Mouse (Mus musculus) thymus, adult 2 months (tissue): ENCODE data around the gene Krt222. TPM values are rescaled to one million over a fixed set of nuclear protein-coding genes. Genes with fewer than 3 reads are reported as not detected.

Experiments used
- DNase-seq: peaks from one replicate; pipeline ENCODE4 v3.0.0; 2021
- H3K27ac ChIP-seq: fragments of 200-500 bp; 2 replicates; pipeline ENCODE4 v1.5.1; 2012; ENCODE audit warnings: low read length, control low read depth; ENCODE audit not compliant: control insufficient read depth, insufficient read depth
- H3K27me3 ChIP-seq: fragments of 200-500 bp; 2 replicates; pipeline ENCODE4 v1.6.1; 2012; ENCODE audit warnings: mild to moderate bottlenecking, low read length, moderate library complexity, mixed read lengths; ENCODE audit not compliant: control insufficient read depth, insufficient read depth
- H3K36me3 ChIP-seq: fragments of 200-500 bp; 2 replicates; pipeline ENCODE4 v1.6.1; 2012; ENCODE audit warnings: mild to moderate bottlenecking, low read length, moderate library complexity; ENCODE audit not compliant: control insufficient read depth, insufficient read depth
- H3K4me1 ChIP-seq: fragments of 200-500 bp; replicated peaks from 2 replicates; pipeline ENCODE4 v1.6.1; 2012; ENCODE audit warnings: low read length; ENCODE audit not compliant: control insufficient read depth, insufficient read depth
- H3K4me3 ChIP-seq: fragments of 200-500 bp; 2 replicates; pipeline ENCODE4 v1.5.1; 2012; ENCODE audit warnings: mild to moderate bottlenecking, low read length, control low read depth, moderate library complexity; ENCODE audit not compliant: control insufficient read depth, insufficient read depth
- CTCF ChIP-seq: fragments of 200-500 bp; IDR thresholded peaks from 2 replicates; pipeline ENCODE4 v1.5.1; 2012; ENCODE audit warnings: mild to moderate bottlenecking, control low read depth, low read length, moderate library complexity, borderline replicate concordance; ENCODE audit not compliant: control insufficient read depth, poor library complexity, insufficient read depth; ENCODE audit errors: extremely low read depth
- POLR2A ChIP-seq: fragments of 200-500 bp; IDR thresholded peaks from 2 replicates; pipeline ENCODE4 v1.6.1; 2012; ENCODE audit warnings: mild to moderate bottlenecking, low read length, control low read depth, moderate library complexity; ENCODE audit not compliant: control insufficient read depth, poor library complexity, insufficient read depth; ENCODE audit errors: extremely low read depth
- WGBS: fragments of 180-500 bp; shearing (Covaris S2); methylation state at CpG from one replicate; pipeline ENCODE4 v1.1.7; 2018; 5-methylcytosine and 5-hydroxymethylcytosine counted together
- polyA plus RNA-seq: library from polyadenylated mRNA; depleted of rRNA; stranded (reverse); fragments of >200 nt; gene quantifications from 2 replicates; pipeline ENCODE4 v1.2.3, GENCODE M21; 2012

Krt222 gene
- polyA plus RNA-seq, 1 experiment, result 0.40 TPM

GRCm38 (mm10) chr11:99226298-99226697, 17.6 kb downstream of the Krt222 start:
- H3K4me1 ChIP-seq, result peaks cover 4% of the 10 kb centered on the region
- peaks cover 62% of the 10 kb centered on the region for H3K36me3 ChIP-seq
- no peaks in the 10 kb centered on the region for H3K27me3 ChIP-seq
- no peak overlapping the region for H3K4me3 ChIP-seq
- H3K27ac ChIP-seq, result no peak overlapping the region
- WGBS, result 97% methylated on average over 5 of the region's 5 CpGs
- no peak for TF ChIP-seq CTCF
- no peak for TF ChIP-seq POLR2A
- no peak for DNase-seq

DNA sequence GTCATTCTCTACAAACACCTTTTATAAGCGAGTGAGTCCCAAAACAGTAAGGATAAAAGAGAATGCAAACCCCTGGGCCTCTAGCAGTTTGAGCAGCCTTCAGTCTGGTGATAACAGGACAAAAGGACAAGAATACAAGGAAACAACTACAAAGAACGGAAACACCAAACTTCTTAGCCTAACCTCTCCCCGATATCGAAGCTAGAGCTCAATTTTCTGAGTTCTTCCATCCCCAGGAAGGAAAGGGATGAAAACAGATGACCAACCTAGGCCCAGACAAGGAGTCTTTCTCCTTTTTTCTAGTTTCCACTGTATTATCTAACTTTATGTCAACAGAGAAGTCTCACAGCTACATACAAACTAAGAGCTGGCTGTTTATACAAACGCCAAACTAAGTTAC, 20.6 kb downstream of the Krt222 start:
- TF ChIP-seq POLR2A (no peak), CTCF (no peak)
- Histone ChIP-seq H3K27ac (no peak overlapping the region), H3K27me3 (no peaks in the 10 kb centered on the region), H3K36me3 (peaks cover 92% of the 10 kb centered on the region), H3K4me3 (no peak overlapping the region), H3K4me1 (no peaks in the 10 kb centered on the region)
- 93% methylated on average over 5 of the region's 5 CpGs for WGBS
- DNase-seq, result no peak

DNA sequence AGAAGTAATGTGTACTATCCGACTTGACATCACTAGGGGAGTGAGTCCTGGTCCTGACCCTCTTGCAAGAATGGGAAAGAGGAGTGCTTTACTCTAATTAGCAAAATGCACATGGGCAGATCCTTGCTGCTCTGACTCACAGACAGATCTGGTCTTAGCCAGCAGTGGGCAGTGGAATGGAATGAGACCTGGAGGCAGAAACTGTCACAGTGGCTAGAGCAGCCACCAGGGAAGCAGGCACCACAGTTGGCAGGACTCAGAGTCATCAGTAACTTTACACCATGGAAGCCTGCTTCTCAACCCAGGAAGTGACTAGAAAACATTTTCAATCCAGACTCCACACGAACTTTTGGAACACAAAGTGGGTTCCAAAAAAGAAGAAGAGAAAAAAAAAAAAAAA, 22.1 kb downstream of the Krt222 start:
- DNase-seq, result no peak
- no peaks in the 10 kb centered on the region for H3K27me3 ChIP-seq
- no peak overlapping the region for H3K4me3 ChIP-seq
- no peaks in the 10 kb centered on the region for H3K4me1 ChIP-seq
- H3K27ac ChIP-seq, result no peak overlapping the region
- WGBS, result 86% methylated on average over 2 of the region's 2 CpGs
- peaks cover 94% of the 10 kb centered on the region for H3K36me3 ChIP-seq
- no peak for TF ChIP-seq POLR2A
- no peak for TF ChIP-seq CTCF

- Histone ChIP-seq H3K27me3 (no peaks in the 10 kb centered on the region), H3K4me3 (no peak overlapping the region), H3K36me3 (peaks cover 97% of the 10 kb centered on the region), H3K27ac (no peak overlapping the region), H3K4me1 (no peaks in the 10 kb centered on the region)
- no peak for DNase-seq
- 97% methylated on average over 7 of the region's 7 CpGs for WGBS
- TF ChIP-seq CTCF (no peak), POLR2A (no peak)
Observed at GRCm38 (mm10) chr11:99217248-99217986, 26.5 kb downstream of the Krt222 start.

GRCm38 (mm10) chr11:99216181-99216580, 27.7 kb downstream of the Krt222 start:
- TF ChIP-seq CTCF (no peak), POLR2A (no peak)
- H3K4me1 ChIP-seq, result no peaks in the 10 kb centered on the region
- DNase-seq, result no peak
- 94% methylated on average over 3 of the region's 3 CpGs for WGBS
- no peak overlapping the region for H3K4me3 ChIP-seq
- H3K36me3 ChIP-seq, result peaks cover 99% of the 10 kb centered on the region
- H3K27ac ChIP-seq, result no peak overlapping the region
- no peaks in the 10 kb centered on the region for H3K27me3 ChIP-seq

DNA sequence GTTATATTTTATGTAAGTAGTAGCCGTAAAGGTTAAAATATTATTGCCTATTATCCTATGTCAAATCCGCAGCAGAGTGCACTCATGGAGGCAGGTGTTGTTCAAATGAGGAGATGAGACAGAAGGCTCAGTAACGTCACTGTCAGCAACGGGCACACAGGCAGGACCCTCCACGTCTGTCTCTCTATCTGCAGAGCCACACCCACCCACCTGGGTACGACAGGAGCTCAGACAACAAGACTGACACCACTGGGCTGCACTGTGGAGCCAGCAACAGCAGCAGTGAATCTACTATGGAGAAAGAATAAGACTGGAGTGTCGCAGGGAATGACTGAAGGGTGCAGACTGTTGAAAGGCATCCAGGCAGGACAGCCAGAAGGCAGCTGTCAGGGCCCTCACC, 31.2 kb downstream of the Krt222 start:
- Histone ChIP-seq H3K27me3 (no peaks in the 10 kb centered on the region), H3K27ac (no peak overlapping the region), H3K4me1 (no peaks in the 10 kb centered on the region), H3K36me3 (peaks cover 76% of the 10 kb centered on the region), H3K4me3 (no peak overlapping the region)
- DNase-seq, result no peak
- TF ChIP-seq CTCF, result no peak
- no peak for TF ChIP-seq POLR2A
- 95% methylated on average over 7 of the region's 7 CpGs for WGBS

DNA sequence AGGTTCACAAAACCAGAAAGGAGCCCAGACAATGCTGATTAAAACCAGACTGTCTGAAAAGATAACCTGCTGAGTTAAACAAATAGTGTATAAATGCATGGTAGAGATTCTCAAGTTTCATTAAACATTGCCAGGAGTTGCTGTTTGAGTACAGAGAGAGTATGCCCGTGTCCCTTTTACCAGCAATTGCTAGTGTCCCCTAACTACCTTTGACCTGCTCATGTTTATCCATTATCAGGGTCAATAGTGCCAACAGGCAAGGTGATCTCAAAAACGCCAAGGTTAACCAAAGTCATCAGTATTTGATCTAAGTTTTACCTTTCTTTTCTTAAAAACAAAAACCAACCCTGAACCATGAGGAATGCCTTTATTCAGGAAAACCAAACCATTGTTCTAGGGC, 31.9 kb downstream of the Krt222 start:
- Histone ChIP-seq H3K4me3 (no peak overlapping the region), H3K27me3 (no peaks in the 10 kb centered on the region), H3K27ac (no peak overlapping the region), H3K4me1 (no peaks in the 10 kb centered on the region), H3K36me3 (peaks cover 69% of the 10 kb centered on the region)
- TF ChIP-seq POLR2A (no peak), CTCF (no peak)
- DNase-seq, result no peak
- 94% methylated on average over 2 of the region's 2 CpGs for WGBS
